Mouse (Mus musculus) forebrain, embryonic 15.5 days (tissue): ENCODE data around the gene Cc2d1b. TPM values are rescaled to one million over a fixed set of nuclear protein-coding genes. Genes with fewer than 3 reads are reported as not detected.
A peak's percentile ranks its signal among the peaks of the same experiment; 100 is the strongest.

Experiments
- ATAC-seq: fragments of 200-750 bp; cut with Nextera tagmentation; replicated peaks from 2 replicates; pipeline ENCODE4 v1.8.0; 2017; ENCODE audit warnings: mild to moderate bottlenecking, moderate TSS enrichment, moderate library complexity
- H3K27ac ChIP-seq: fragments of 300-500 bp; sonication (generic); replicated peaks from 2 replicates; pipeline ENCODE4 v1.5.1; 2015; ENCODE audit warnings: mild to moderate bottlenecking, inconsistent platforms
- H3K27me3 ChIP-seq: fragments of 300-500 bp; sonication (generic); 2 replicates; pipeline ENCODE4 v1.6.1; 2015; ENCODE audit warnings: inconsistent platforms
- H3K36me3 ChIP-seq: fragments of 300-500 bp; sonication (generic); 2 replicates; pipeline ENCODE4 v1.6.1; 2015; ENCODE audit warnings: mild to moderate bottlenecking, inconsistent platforms
- H3K4me1 ChIP-seq: fragments of 300-500 bp; sonication (generic); 2 replicates; pipeline ENCODE4 v1.6.1; 2015; ENCODE audit warnings: inconsistent platforms
- H3K4me2 ChIP-seq: fragments of 300-500 bp; sonication (generic); replicated peaks from 2 replicates; pipeline ENCODE4 v1.6.1; 2015; ENCODE audit warnings: mild to moderate bottlenecking, inconsistent platforms
- H3K4me3 ChIP-seq: fragments of 300-500 bp; sonication (generic); 2 replicates; pipeline ENCODE4 v1.5.1; 2015; ENCODE audit warnings: mild to moderate bottlenecking, inconsistent platforms
- H3K9ac ChIP-seq: fragments of 300-500 bp; sonication (generic); replicated peaks from 2 replicates; pipeline ENCODE4 v1.6.1; 2015; ENCODE audit warnings: mild to moderate bottlenecking, inconsistent platforms
- H3K9me3 ChIP-seq: fragments of 300-500 bp; sonication (generic); 2 replicates; pipeline ENCODE4 v1.6.1; 2016; ENCODE audit warnings: inconsistent platforms
- WGBS: fragments of 180-500 bp; shearing (Covaris S2); methylation state at CpG from one replicate; pipeline ENCODE4 v1.1.7; 2015; ENCODE audit warnings: mixed read lengths; 5-methylcytosine and 5-hydroxymethylcytosine counted together
- polyA plus RNA-seq: library from polyadenylated mRNA; unstranded; fragments of >200 nt; fragmentation: Nextera tagmentation; extraction: Ambion mirVana; gene quantifications from 2 replicates; pipeline ENCODE4 v1.2.1, GENCODE M21; 2015

Cc2d1b gene
- polyA plus RNA-seq, 1 experiment from 2014 or later, result 21.8 TPM

DNA sequence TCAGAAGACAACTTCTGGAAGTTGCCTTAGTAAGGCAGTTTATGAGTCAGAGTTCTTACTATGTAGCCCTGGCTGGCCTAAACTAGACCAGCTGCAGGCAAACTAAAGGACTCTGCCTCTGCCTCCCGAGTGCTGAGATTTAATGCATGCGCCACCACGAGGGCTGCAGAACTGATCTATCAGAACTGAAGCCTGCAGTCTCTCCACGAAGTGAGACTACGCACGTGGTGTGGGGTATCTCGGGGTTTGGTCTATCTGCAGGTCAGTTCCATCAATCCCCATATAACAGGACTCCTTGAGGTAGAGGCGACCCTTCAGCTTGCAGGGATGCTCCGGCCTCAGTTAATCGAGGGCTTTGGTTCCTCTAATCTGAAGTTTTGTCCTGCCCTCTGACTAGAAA is 575 bp upstream of the Cc2d1b start:
- no peaks in the 10 kb centered on the region for H3K9me3 ChIP-seq
- peak overlapping the region; percentile 98 for H3K9ac ChIP-seq
- peak overlapping the region; percentile 91 for H3K27ac ChIP-seq
- peak overlapping the region; percentile 83 for H3K4me2 ChIP-seq
- under 1% methylated on average over 10 of the region's 10 CpGs for WGBS
- ATAC-seq, result peak; percentile 52
- no peaks in the 10 kb centered on the region for H3K27me3 ChIP-seq
- H3K4me1 ChIP-seq, result peaks cover 20% of the 10 kb centered on the region
- peak overlapping the region; percentile 84 for H3K4me3 ChIP-seq
- H3K36me3 ChIP-seq, result no peaks in the 10 kb centered on the region; the same call in 1 of the 2 replicates

DNA sequence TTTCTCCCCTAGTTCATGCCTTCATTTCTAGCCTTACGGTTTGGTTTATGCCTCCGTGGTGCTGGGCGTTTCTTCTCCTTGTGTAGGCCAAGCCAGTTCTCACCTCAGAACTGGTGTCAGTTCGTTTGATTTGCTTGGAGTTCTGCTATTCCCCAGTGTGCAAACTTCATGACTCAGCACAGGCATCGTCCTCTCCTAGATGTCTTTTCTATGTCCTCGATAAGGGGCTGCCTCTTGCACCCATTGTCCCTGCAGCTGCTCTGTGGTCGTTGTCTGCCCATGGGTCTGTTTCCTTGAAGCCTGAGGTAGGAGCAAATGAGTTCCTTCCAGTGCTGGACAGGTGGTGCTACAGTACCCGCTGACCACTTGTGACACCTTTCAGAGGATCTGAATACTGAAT is 796 bp downstream of the Cc2d1b start:
- peak overlapping the region; percentile 84 for H3K4me3 ChIP-seq

DNA sequence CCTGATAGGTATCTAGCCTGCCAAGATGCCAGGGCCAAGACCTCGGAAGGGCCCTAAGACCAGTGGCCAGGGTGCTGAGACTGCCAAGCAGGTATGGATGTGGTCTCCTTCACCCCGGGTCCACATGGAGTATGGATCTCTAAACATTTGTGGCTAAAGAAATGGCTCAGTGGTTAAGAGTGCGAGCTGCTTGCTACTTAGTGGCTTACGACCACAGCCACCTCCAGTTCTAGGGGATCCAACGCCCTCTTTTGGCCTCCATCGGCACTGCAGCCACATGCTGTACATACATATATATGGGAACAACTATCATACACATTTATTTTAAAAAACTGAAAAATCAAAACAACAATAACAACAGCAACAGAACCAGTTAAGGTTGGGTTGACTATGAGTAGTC is 1.8 kb downstream of the Cc2d1b start:
- Histone ChIP-seq H3K4me3 (no peak overlapping the region), H3K9ac (no peak overlapping the region), H3K4me1 (peaks cover 20% of the 10 kb centered on the region), H3K36me3 (peaks cover 21% of the 10 kb centered on the region), H3K27ac (no peak overlapping the region), H3K9me3 (no peaks in the 10 kb centered on the region), H3K4me2 (no peak overlapping the region), H3K27me3 (no peaks in the 10 kb centered on the region)
- WGBS, result 95% methylated on average over 6 of the region's 6 CpGs
- ATAC-seq, result no peak

More for the DNA sequence above, 796 bp downstream of the Cc2d1b start:
- Histone ChIP-seq H3K4me2 (peak overlapping the region; percentile 83), H3K4me1 (peaks cover 20% of the 10 kb centered on the region), H3K27me3 (no peaks in the 10 kb centered on the region), H3K36me3 (peaks cover 11% of the 10 kb centered on the region), H3K9ac (peak overlapping the region; percentile 98), H3K27ac (peak overlapping the region; percentile 91), H3K9me3 (no peaks in the 10 kb centered on the region)
- peak; percentile 5; the same call in 1 of the 2 replicates for ATAC-seq
- WGBS, result 13% methylated on average over 8 of the region's 8 CpGs

DNA sequence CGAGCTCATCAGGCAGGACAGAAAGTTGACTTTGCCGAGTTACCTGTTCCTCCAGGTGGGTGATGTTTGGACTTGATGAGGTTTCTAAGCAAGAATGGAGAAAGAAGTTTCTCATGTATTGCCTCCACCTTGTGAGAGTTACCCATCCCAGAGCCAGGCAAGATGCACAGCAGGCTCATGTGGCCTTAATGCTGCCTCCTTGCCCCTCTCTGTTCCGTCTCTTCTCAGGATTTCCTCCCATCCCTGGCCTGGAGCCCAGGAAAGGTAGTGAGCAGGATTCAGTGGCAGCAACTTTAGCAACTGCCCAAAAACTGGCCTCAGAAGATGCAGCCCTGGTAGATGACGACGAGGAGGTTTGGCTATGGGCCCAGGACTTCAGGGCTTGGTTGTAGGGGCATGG is 7.3 kb downstream of the Cc2d1b start:
- Histone ChIP-seq H3K36me3 (peaks cover 69% of the 10 kb centered on the region), H3K27me3 (no peaks in the 10 kb centered on the region), H3K27ac (no peak overlapping the region), H3K9ac (no peak overlapping the region), H3K4me1 (no peaks in the 10 kb centered on the region), H3K4me2 (no peak overlapping the region), H3K4me3 (no peak overlapping the region), H3K9me3 (no peaks in the 10 kb centered on the region)
- WGBS, result 91% methylated on average over 5 of the region's 5 CpGs
- ATAC-seq, result no peak

DNA sequence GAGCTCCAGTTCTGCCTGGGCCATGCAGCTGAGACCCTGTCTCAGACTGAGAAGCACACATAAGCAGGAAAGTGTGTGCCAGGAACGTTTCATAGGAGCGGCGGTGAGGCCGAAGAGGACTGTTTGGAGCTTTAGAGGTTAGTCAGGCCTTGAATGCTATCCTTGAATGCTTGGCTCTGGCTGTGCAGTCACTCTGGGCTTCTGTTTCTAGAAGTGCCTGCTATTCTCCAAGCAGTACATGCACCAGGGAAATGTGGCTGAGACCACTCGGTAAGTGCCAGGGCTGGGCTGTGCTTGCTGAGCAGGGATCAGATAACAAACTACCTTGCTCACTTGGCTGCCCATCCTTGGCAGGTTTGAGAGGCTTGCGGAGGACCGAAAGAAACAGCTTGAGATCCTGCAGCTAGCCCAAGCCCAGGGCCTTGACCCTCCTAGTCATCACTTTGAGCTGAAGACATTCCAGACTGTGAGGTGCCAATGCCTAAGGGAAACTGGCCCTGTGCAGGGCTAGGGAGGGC is 9.7 kb downstream of the Cc2d1b start:
- ATAC-seq, result no peak
- WGBS, result 89% methylated on average over 7 of the region's 7 CpGs
- Histone ChIP-seq H3K4me2 (no peak overlapping the region), H3K27me3 (no peaks in the 10 kb centered on the region), H3K9me3 (no peaks in the 10 kb centered on the region), H3K36me3 (peaks cover 83% of the 10 kb centered on the region), H3K4me3 (no peak overlapping the region), H3K27ac (no peak overlapping the region), H3K4me1 (no peaks in the 10 kb centered on the region), H3K9ac (no peak overlapping the region)

DNA sequence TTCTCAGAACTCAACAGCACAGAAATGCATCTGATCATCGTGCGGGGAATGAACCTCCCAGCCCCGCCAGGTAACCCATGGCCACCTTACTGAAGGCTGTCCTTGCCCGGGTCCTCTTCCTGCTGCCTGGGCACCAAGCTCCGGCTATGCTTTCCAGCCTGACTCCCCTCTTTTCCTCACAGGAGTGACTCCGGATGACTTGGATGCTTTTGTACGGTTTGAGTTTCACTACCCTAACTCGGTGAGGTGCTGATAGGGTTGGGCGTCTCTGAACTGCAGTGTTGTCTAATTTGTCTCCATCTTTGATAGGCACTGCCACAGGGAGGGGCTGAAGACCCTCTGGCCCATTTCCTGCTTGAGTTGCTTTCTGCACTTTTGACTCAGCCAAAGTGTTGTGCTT is 10.4 kb downstream of the Cc2d1b start:
- peaks cover 81% of the 10 kb centered on the region for H3K36me3 ChIP-seq
- WGBS, result 95% methylated on average over 9 of the region's 9 CpGs

DNA sequence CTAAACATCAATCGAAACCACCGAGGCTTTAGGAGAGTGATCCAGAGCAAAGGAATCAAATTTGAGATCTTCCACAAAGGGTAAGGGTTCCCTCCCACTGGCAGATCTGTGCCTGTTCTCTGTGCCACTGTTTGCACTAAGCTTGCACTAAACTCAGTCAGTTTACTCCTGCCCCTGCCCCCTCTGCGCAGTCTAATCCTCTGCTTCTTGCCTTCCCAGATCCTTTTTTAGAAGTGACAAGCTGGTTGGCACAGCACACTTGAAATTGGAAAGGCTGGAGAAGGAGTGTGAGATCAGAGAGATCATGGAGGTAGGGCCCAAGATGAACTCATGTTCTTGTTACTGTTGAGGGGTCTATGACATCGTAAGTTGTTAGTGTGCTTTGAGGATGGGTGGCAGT is 11.9 kb downstream of the Cc2d1b start:
- H3K4me1 ChIP-seq, result no peaks in the 10 kb centered on the region
- H3K4me3 ChIP-seq, result no peak overlapping the region
- H3K36me3 ChIP-seq, result peaks cover 77% of the 10 kb centered on the region
- H3K9ac ChIP-seq, result no peak overlapping the region
- no peak overlapping the region for H3K27ac ChIP-seq
- no peaks in the 10 kb centered on the region for H3K9me3 ChIP-seq
- no peak overlapping the region for H3K4me2 ChIP-seq
- WGBS, result 93% methylated on average over 4 of the region's 4 CpGs
- no peak for ATAC-seq
- no peaks in the 10 kb centered on the region for H3K27me3 ChIP-seq

More for the DNA sequence above, 10.4 kb downstream of the Cc2d1b start:
- no peaks in the 10 kb centered on the region for H3K4me1 ChIP-seq
- no peak for ATAC-seq
- no peak overlapping the region for H3K9ac ChIP-seq
- H3K9me3 ChIP-seq, result no peaks in the 10 kb centered on the region
- H3K4me3 ChIP-seq, result no peak overlapping the region
- H3K27me3 ChIP-seq, result no peaks in the 10 kb centered on the region
- no peak overlapping the region for H3K4me2 ChIP-seq
- no peak overlapping the region for H3K27ac ChIP-seq

DNA sequence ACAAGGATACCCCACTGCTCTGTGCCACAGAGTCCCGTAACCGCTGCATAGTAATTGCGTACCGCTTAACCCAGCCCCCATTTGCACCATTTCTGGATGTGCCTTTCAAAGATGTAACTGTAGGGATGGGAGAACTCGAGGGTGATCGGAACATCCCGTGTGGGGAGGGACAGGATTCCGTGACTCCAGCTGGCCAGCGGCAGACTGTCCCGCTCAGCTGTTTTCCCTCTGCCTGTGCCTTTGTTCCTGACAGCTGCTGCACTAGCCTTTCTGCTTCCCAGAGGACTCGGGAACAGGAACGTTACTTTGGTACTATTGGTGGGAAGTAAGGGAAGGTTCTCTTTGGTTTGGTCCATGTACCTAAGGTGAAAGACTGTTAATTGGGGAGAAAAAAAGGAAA is 14.0 kb downstream of the Cc2d1b start:
- ATAC-seq, result no peak
- Histone ChIP-seq H3K4me3 (no peak overlapping the region), H3K4me1 (no peaks in the 10 kb centered on the region), H3K9me3 (no peaks in the 10 kb centered on the region), H3K4me2 (no peak overlapping the region), H3K9ac (no peak overlapping the region), H3K27ac (no peak overlapping the region), H3K27me3 (no peaks in the 10 kb centered on the region), H3K36me3 (peaks cover 75% of the 10 kb centered on the region)
- WGBS, result 81% methylated on average over 12 of the region's 12 CpGs

DNA sequence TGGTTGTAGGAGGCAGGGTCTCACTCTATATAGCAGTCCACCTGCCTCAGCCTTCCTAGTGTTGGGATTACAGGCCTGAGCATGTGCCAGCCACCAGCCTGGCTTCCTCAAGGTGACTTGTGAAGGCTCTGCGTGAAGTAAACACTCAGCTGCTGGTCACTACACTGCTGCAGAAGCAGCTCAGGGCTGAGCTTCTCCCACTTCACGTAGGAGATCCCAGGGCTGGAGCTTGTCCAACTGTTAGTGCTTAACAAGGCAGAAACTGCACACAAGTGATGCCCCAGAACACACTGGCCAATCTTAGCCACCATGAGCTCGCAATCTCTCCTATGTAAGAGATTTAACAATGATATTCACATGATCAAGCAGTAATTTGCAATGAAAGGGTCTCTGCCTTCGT is 15.0 kb downstream of the Cc2d1b start:
- peaks cover 66% of the 10 kb centered on the region for H3K36me3 ChIP-seq
- WGBS, result 46% methylated on average over 4 of the region's 4 CpGs

DNA sequence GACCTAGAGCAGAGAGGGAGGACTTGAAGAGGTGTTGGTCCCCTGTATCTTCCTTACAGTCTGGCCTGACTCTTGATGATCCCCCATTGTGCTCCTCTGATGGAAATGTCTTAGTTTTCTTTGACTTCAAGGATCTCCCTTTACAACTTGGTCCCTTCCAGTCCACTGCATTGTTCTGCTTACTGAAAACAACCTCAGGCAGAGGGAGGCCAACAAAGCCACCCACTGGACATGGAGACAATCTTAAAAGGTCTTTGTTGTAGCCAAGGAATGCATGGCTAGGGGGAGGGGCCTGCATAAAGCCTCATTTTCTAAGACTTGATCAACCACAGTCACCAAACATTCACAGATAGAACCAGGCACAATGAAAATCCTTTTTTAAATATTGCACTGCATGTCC is 15.4 kb downstream of the Cc2d1b start:
- Histone ChIP-seq H3K27me3 (no peaks in the 10 kb centered on the region), H3K4me3 (no peak overlapping the region), H3K4me1 (no peaks in the 10 kb centered on the region), H3K9ac (no peak overlapping the region), H3K36me3 (peaks cover 62% of the 10 kb centered on the region), H3K4me2 (no peak overlapping the region), H3K9me3 (no peaks in the 10 kb centered on the region), H3K27ac (no peak overlapping the region)
- ATAC-seq, result no peak

More for the DNA sequence above, 15.0 kb downstream of the Cc2d1b start:
- Histone ChIP-seq H3K4me1 (no peaks in the 10 kb centered on the region), H3K4me3 (no peak overlapping the region), H3K4me2 (no peak overlapping the region), H3K27ac (no peak overlapping the region), H3K27me3 (no peaks in the 10 kb centered on the region), H3K9ac (no peak overlapping the region), H3K9me3 (no peaks in the 10 kb centered on the region)
- ATAC-seq, result no peak

DNA sequence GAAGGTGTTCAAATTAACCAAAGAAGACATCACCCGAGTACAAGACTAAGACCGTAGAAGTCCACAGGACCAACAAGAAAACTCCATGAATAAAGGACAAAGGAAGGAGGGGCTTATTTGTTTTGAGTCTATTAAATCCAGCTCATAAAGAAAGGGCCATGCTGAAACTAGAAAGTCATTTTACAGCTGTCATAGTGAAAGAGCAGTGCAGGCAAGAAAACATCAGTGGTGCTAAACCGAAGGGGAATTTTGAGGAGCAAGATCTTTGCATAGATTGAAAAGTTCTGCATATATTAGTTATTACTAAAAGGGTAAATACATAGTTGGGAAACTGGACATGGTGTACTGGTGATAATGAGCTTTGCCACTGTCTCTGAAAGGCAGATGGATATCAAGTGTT is 18.0 kb downstream of the Cc2d1b start:
- whole genome bisulfite sequencing, result 87% methylated on average over 3 of the region's 3 CpGs
- Histone ChIP-seq H3K4me1 (no peaks in the 10 kb centered on the region), H3K9ac (no peak overlapping the region), H3K4me2 (no peak overlapping the region), H3K4me3 (no peak overlapping the region), H3K27me3 (no peaks in the 10 kb centered on the region), H3K9me3 (no peaks in the 10 kb centered on the region), H3K27ac (no peak overlapping the region), H3K36me3 (peaks cover 58% of the 10 kb centered on the region)
- ATAC-seq, result no peak

DNA sequence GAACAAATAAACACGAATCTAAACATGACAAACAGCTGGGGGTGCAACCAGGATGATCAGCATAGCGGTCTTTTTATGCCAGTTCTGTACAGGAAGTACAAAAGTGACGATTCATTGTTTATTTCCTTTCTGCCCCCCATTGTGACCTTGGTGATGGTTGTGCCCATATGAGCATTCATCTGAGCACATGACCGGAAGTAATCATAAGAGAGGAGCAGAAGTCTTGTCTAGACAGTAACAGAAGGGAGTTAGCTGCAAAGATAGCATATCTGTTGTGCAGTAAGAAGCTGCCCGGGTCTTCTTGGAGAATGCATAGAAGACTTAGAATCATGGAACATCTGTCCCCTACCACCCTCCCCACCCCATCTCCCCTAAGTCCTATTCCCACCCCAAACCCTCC is 19.0 kb downstream of the Cc2d1b start:
- ATAC-seq, result no peak
- Histone ChIP-seq H3K4me2 (no peak overlapping the region), H3K36me3 (peaks cover 57% of the 10 kb centered on the region), H3K9me3 (no peaks in the 10 kb centered on the region), H3K9ac (no peak overlapping the region), H3K27ac (no peak overlapping the region), H3K4me3 (no peak overlapping the region), H3K4me1 (no peaks in the 10 kb centered on the region), H3K27me3 (no peaks in the 10 kb centered on the region)
- WGBS, result 87% methylated on average over 5 of the region's 5 CpGs

DNA sequence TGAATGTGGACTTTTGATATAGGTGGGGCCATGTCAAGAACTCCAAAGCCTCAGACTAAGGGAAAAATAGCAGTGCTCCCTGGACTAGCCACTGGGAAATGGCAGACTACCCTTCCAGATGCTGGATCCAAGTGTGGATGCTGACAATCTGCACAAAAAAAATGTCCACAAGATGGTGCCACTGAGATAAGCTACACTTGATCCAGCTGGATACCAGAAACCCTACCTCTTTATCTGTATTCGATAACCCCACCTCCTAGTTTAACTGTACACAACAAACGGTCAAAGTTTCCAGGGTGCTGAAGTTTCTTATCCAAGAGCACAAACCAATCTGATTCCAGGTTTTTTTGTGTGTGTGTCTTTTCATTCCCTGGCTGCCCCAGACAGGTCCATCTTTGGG is 44.7 kb downstream of the Cc2d1b start:
- H3K4me3 ChIP-seq, result no peak overlapping the region
- H3K9ac ChIP-seq, result no peak overlapping the region
- H3K27me3 ChIP-seq, result no peaks in the 10 kb centered on the region
- no peaks in the 10 kb centered on the region for H3K9me3 ChIP-seq
- H3K36me3 ChIP-seq, result peaks cover 20% of the 10 kb centered on the region; the same call in 1 of the 2 replicates
- H3K4me2 ChIP-seq, result no peak overlapping the region
- no peak overlapping the region for H3K27ac ChIP-seq
- no peak for ATAC-seq
- H3K4me1 ChIP-seq, result no peaks in the 10 kb centered on the region
- 58% methylated on average over 2 of the region's 2 CpGs for WGBS
